Mouse (Mus musculus): ENCODE measurements around the gene Dtnb. TPM values are rescaled to one million over a fixed set of nuclear protein-coding genes. Genes with fewer than 3 reads are reported as not detected.

Dtnb gene
- total RNA-seq, 2 experiments from 2014 or later: 120 TPM

DNA sequence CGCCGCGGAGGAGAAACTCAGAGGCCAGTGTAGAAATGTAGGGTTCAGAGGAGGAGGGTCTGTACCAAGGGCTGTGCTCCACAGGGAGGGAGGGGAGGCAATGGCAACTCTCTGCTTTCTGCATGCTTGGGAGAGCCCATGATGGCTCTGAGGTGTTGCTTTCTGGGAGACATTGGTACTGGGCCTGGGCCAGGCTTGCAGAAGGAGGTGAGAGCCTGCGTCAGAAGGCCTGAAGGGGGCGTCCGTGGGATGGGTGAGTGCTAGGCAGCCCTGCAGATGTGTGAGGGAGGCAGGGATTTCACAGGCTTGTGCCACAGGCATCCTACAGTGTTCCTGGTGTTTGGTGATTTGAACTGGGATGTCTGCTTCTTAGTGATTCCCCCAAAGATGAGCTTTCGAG lies 244.9 kb downstream of the Dtnb start:
- intact Hi-C loops (cut with DNase I): loop anchor here (5.0 kb wide), 1 partner anchor 35 kb away; no protein-coding TSS in a partner anchor
- peak; percentile 68 to 82 for DNase-seq (ENCODE audit: low spot score in 2 of 2)

DNA sequence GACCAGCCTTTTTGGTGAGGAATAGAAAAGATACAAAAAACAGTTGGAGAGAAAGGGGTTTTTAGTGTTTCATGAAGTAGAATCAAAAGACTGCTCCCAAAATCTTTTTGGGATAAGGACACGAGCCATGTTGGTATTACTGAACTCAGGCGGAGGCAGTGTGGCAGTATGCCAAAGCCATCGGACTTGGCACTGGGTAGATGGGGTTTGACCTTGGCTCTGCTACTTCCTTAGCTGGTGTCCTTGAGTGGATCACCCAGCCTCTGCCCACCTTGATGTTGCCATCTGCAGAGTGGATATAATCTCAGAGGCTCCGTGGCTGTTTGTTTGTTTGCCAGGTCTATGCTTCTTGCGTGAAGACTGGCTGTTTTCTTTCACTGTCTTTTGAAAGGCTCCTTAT lies 245.4 kb downstream of the Dtnb start:
- DNase-seq (ENCODE audit: low spot score in 2 of 2): no peak
- intact Hi-C loops (cut with DNase I): loop anchor here (5.0 kb wide), 1 partner anchor 35 kb away; no protein-coding TSS in a partner anchor

GRCm38 (mm10) chr12:3819899-3820298 lies 247.7 kb downstream of the Dtnb start:
- intact Hi-C loops (cut with DNase I): loop anchor here (5.0 kb wide), 1 partner anchor 32 kb away; no protein-coding TSS in a partner anchor
- no peak for DNase-seq (ENCODE audit: low spot score in 2 of 2)

DNA sequence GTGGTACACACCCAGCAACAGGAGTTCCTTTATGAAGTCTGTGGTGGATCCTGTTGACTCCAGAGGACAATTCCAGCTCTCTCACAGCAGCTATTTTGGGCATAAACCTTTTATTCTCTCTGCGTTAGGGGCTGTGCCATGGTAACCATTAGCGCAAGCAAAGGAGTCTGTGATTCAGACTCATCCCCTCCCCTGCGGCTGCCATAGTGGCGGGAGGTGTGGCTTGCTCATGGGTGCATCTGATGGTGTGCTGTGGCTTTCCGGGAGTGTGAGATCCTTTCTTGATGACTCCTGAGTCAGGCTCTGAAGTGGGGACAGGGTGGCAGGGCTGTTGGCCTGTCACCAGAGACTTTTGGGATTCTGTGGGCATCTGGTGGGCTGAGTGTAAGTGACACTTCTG lies 251.2 kb downstream of the Dtnb start:
- DNase-seq (ENCODE audit: low spot score in 2 of 2): peak; percentile 61 to 66
- intact Hi-C loops (cut with DNase I): no loop called here

- intact Hi-C loops (cut with DNase I): no loop called here
- no peak for DNase-seq (ENCODE audit: low spot score in 2 of 2)
Observed at GRCm38 (mm10) chr12:3824906-3825713, 252.9 kb downstream of the Dtnb start.

DNA sequence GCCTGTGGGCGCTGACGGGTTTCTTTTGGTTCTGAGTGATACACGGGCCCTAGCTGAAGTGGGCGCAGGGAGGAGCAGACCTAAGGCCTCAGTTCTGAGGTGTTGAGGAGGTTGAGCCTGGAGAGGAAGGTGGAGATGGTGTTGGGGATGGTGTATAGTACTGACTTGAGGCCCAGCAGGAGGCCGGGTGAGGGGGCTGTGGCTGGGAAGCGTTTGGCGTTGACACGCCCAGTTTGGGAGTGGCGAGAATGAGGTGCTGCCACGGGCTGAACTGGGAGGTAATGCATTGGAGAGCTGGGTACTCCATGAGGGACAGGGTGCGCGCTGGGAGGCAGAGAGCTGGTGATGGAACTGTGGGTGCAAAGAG lies 253.5 kb downstream of the Dtnb start:
- no peak for DNase-seq (ENCODE audit: low spot score in 2 of 2)
- intact Hi-C loops (cut with DNase I): no loop called here

DNA sequence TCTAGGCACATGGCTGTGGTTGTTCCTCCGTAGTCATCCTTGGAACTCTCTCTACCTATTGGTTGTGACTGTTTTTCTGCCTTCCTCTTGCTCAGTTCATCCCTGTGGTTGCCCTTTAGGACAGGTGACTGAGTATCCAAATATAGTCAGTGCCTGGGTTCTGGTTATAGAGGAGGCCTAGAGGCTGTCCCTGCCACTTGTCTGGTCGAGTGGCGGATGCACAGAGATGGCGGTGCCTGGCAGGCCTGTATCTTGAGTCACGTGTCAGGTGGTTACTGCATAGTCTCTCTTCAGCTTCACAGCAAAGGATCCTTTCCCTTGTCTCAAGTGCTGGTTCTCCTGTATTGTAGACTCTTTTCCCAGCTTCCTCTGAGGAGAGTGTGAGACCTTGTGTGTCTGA lies 255.6 kb downstream of the Dtnb start:
- intact Hi-C loops (cut with DNase I): no loop called here
- DNase-seq (ENCODE audit: low spot score in 2 of 2): no peak

Small RNA genes lying within 50 kb of the gene (microRNA-seq; reads per million reads assigned to microRNA genes)
- not detected for gene Gm26050

Other genes starting within 250 kb of the Dtnb start
- 100 to 1,000 TPM; 188 to 200 TPM for gene Kif3c, start 207.2 kb upstream of the Dtnb start, total RNA-seq (2021)
- gene Asxl2, start 145.5 kb upstream of the Dtnb start, total RNA-seq (2021): 10 to 100 TPM; 26.0 to 35.6 TPM
- 100 to 1,000 TPM; 100 to 124 TPM for gene Dnmt3a, start 233.6 kb downstream of the Dtnb start, total RNA-seq (2021)